Mouse (Mus musculus) macrophage (primary cell): ENCODE measurements around the gene Ankrd23. TPM values are rescaled to one million over a fixed set of nuclear protein-coding genes. Genes with fewer than 3 reads are reported as not detected.
"Not testable (repeated sequence)": the region's sequence is repeated elsewhere in the genome, so short reads cannot be mapped to it uniquely, and the experiment has no call there.

Experiments
- H3K27ac ChIP-seq: fragments of 350-480 bp; formaldehyde crosslinking; 2 replicates; pipeline ENCODE4 v1.9.0; 2021
- H3K36me3 ChIP-seq: fragments of 350-480 bp; formaldehyde crosslinking; 2 replicates; pipeline ENCODE4 v1.9.0; 2021; ENCODE audit errors: inconsistent target
- H3K4me3 ChIP-seq: fragments of 350-480 bp; formaldehyde crosslinking; 2 replicates; pipeline ENCODE4 v1.9.0; 2021; ENCODE audit errors: inconsistent target
- H3K79me2 ChIP-seq: fragments of 350-480 bp; formaldehyde crosslinking; 2 replicates; pipeline ENCODE4 v1.9.0; 2021; ENCODE audit errors: inconsistent target
- WGBS: methylation state at CpG from one replicate; pipeline ENCODE4 v1.1.7; 2026; ENCODE audit warnings: inconsistent platforms; ENCODE audit not compliant: missing documents; 5-methylcytosine and 5-hydroxymethylcytosine counted together
- polyA plus RNA-seq: library from polyadenylated mRNA; stranded (reverse); fragments of 250-400 nt; gene quantifications from 3 replicates; pipeline ENCODE4 v1.2.4, GENCODE M21; 2018; ENCODE audit warnings: inconsistent platforms
- total RNA-seq, 78 experiments: library from RNA; depleted of rRNA; stranded (reverse); fragments of 250-400 nt; gene quantifications; 1 replicate in 9 of 78; 2 replicates in 24 of 78; 3 replicates in 43 of 78; 4 replicates in 2 of 78; pipeline ENCODE4 v1.2.4; 2018; ENCODE audit warnings: inconsistent platforms in 56 of 78

The Ankrd23 gene
- total RNA-seq (2018; cell fraction: chromatin; rRNA removed) = 10 to 100 TPM; 11.4 to 52.4 (median 31.3) TPM
- 1 to 10 TPM in 6 of 26 experiments, under 1 TPM in 17, not detected in 3; 0.10 to 1.9 (median 0.41) TPM for total RNA-seq (2018; cell fraction: cytosol; rRNA removed)
- total RNA-seq (2018; cell fraction: nucleus; rRNA removed) = 10 to 100 TPM in 15 of 26 experiments, 1 to 10 TPM in 11; 1.0 to 32.8 (median 12.9) TPM
- 1.3 to 4.4 TPM (median 1.6 TPM) in 3 replicates for polyA plus RNA-seq

- peaks cover 27% of the 10 kb centered on the region for H3K36me3 ChIP-seq
- not testable (repeated sequence) for H3K4me3 ChIP-seq, H3K27ac ChIP-seq, H3K79me2 ChIP-seq
- WGBS = 93% methylated on average over 9 of the region's 9 CpGs
These were observed at the start of gene Ankrd23 for GRCm38 (mm10) chr1:36536783-36537182. Ankrd23 (minus strand) TSS chr1:36536883.

- Histone ChIP-seq H3K27ac (no peak overlapping the region), H3K36me3 (no peaks in the 10 kb centered on the region), H3K79me2 (no peaks in the 10 kb centered on the region), H3K4me3 (no peak overlapping the region)
- 93% methylated on average over 4 of the region's 4 CpGs for WGBS
These were observed 49.6 kb upstream of the Ankrd23 start for GRCm38 (mm10) chr1:36586288-36586687.

- no peaks in the 10 kb centered on the region for H3K79me2 ChIP-seq
- H3K27ac ChIP-seq = no peak overlapping the region
- H3K36me3 ChIP-seq = no peaks in the 10 kb centered on the region
- 88% methylated on average over 8 of the region's 8 CpGs for WGBS
- no peak overlapping the region for H3K4me3 ChIP-seq
These were observed 46.9 kb upstream of the Ankrd23 start for GRCm38 (mm10) chr1:36583408-36584116.

- Histone ChIP-seq H3K36me3 (no peaks in the 10 kb centered on the region), H3K4me3 (no peak overlapping the region), H3K79me2 (no peaks in the 10 kb centered on the region), H3K27ac (no peak overlapping the region)
- 86% methylated on average over 8 of the region's 8 CpGs for WGBS
These were observed 45.5 kb upstream of the Ankrd23 start for GRCm38 (mm10) chr1:36582211-36582610.

- WGBS = 95% methylated on average over 5 of the region's 5 CpGs
These were observed 44.6 kb upstream of the Ankrd23 start for GRCm38 (mm10) chr1:36581260-36581659.

GRCm38 (mm10) chr1:36580384-36581207 lies 43.9 kb upstream of the Ankrd23 start:
- Histone ChIP-seq H3K27ac (no peak overlapping the region), H3K4me3 (no peak overlapping the region), H3K79me2 (no peaks in the 10 kb centered on the region), H3K36me3 (no peaks in the 10 kb centered on the region)
- WGBS = 41% methylated on average over 17 of the region's 17 CpGs

More at GRCm38 (mm10) chr1:36581260-36581659, 44.6 kb upstream of the Ankrd23 start:
- H3K36me3 ChIP-seq = no peaks in the 10 kb centered on the region
- H3K27ac ChIP-seq = no peak overlapping the region
- H3K79me2 ChIP-seq = no peaks in the 10 kb centered on the region
- H3K4me3 ChIP-seq = no peak overlapping the region

- no peak overlapping the region for H3K27ac ChIP-seq
- H3K36me3 ChIP-seq = no peaks in the 10 kb centered on the region
- no peaks in the 10 kb centered on the region for H3K79me2 ChIP-seq
- WGBS = 81% methylated on average over 5 of the region's 6 CpGs
- no peak overlapping the region for H3K4me3 ChIP-seq
These were observed 43.3 kb upstream of the Ankrd23 start for GRCm38 (mm10) chr1:36579974-36580383.

- Histone ChIP-seq H3K79me2 (no peaks in the 10 kb centered on the region), H3K36me3 (no peaks in the 10 kb centered on the region), H3K4me3 (no peak overlapping the region), H3K27ac (no peak overlapping the region)
- WGBS = 85% methylated on average over 6 of the region's 6 CpGs
These were observed 40.5 kb upstream of the Ankrd23 start for GRCm38 (mm10) chr1:36576991-36577675.

- no peaks in the 10 kb centered on the region for H3K36me3 ChIP-seq
- H3K79me2 ChIP-seq = no peaks in the 10 kb centered on the region
- no peak overlapping the region for H3K4me3 ChIP-seq
- WGBS = 87% methylated on average over 6 of the region's 6 CpGs
- no peak overlapping the region for H3K27ac ChIP-seq
These were observed 38.7 kb upstream of the Ankrd23 start for GRCm38 (mm10) chr1:36575347-36575746.

- WGBS = 85% methylated on average over 5 of the region's 5 CpGs
- Histone ChIP-seq H3K36me3 (no peaks in the 10 kb centered on the region), H3K79me2 (no peaks in the 10 kb centered on the region), H3K27ac (no peak overlapping the region), H3K4me3 (no peak overlapping the region)
These were observed 37.7 kb upstream of the Ankrd23 start for GRCm38 (mm10) chr1:36574196-36574955.

GRCm38 (mm10) chr1:36573524-36573923 lies 36.8 kb upstream of the Ankrd23 start:
- H3K27ac ChIP-seq = no peak overlapping the region
- 77% methylated on average over 8 of the region's 8 CpGs for WGBS
- H3K79me2 ChIP-seq = no peaks in the 10 kb centered on the region
- no peak overlapping the region for H3K4me3 ChIP-seq
- no peaks in the 10 kb centered on the region for H3K36me3 ChIP-seq

- H3K36me3 ChIP-seq = no peaks in the 10 kb centered on the region
- 0 out of 2 replicates have a peak overlapping the region, but pooled peaks have one; percentile 47 for H3K27ac ChIP-seq
- no peak overlapping the region for H3K4me3 ChIP-seq
- no peaks in the 10 kb centered on the region for H3K79me2 ChIP-seq
- WGBS = 100% methylated on average over 1 of the region's 1 CpGs
These were observed 36.0 kb upstream of the Ankrd23 start for GRCm38 (mm10) chr1:36572709-36573108.

- Histone ChIP-seq H3K27ac (peak overlapping the region; percentile 47), H3K36me3 (no peaks in the 10 kb centered on the region), H3K79me2 (no peaks in the 10 kb centered on the region), H3K4me3 (no peak overlapping the region)
- 79% methylated on average over 2 of the region's 2 CpGs for WGBS
These were observed 35.5 kb upstream of the Ankrd23 start for GRCm38 (mm10) chr1:36572140-36572700.
